Mouse (Mus musculus): ENCODE data around the gene Olfr1264. TPM values are rescaled to one million over a fixed set of nuclear protein-coding genes. Genes with fewer than 3 reads are reported as not detected.

The Olfr1264 gene
- not detected for polyA plus RNA-seq (2017; shearing (Covaris generic))

GRCm38 (mm10) chr2:90025477-90025876 lies at the start of gene Olfr1264:
TSS of gene Olfr1264 (minus strand) at chr2:90025577.

DNA sequence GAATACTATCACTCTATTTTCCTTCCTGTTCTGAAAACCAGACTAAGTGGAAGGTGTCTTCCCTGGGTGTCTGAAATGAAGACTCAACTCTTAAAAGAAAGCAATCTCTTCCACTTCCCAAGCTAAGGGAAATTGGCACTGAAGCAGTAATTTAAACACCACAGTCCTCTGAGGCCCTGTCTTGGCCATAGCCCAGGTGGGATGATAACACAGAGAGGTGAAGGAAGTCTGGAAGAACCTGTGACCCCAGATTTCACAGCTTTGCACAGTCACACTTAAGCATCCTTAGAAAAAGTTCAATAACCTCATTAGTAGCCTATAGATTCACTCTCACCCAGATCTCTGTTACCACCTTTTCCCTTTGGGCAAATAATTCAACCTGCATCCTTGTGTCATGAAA lies 38.1 kb upstream of the Olfr1264 start, which contains the start of gene Olfr140:
TSS of gene Olfr140 (minus strand) at position 101 of the 400 bp plus-strand sequence.

GRCm38 (mm10) chr2:90035037-90035436 lies 9.7 kb upstream of the Olfr1264 start, which contains the start of gene Olfr1265:
TSS of gene Olfr1265 (plus strand) at chr2:90035337.

GRCm38 (mm10) chr2:90011831-90012230 lies 13.5 kb downstream of the Olfr1264 start, which contains the start of gene Olfr1263:
TSS of gene Olfr1263 (plus strand) at chr2:90012131.

DNA sequence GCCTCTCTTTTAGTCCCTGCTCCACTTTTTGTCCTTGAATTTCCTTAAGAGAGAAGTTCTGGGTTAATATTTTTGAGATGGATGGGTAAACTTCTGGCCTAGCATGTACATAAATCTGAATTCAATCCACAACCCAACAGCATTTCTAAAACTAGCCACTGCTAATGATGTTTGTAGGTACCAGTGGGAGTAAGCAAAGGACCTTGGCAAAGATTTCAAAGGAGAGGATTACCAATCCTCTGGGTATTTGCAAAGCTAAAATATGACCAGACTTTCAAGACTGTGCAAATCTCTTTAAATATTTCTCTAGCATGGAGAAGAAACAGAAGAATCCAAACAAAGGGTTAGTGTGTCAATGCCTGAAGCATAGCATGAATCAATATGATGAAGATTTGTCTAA lies 25.5 kb downstream of the Olfr1264 start, which contains the start of gene Olfr1262:
TSS of gene Olfr1262 (plus strand) at position 301 of the 400 bp plus-strand sequence.

GRCm38 (mm10) chr2:89990921-89991320 lies 34.5 kb downstream of the Olfr1264 start, which contains the start of gene Olfr1261:
TSS of gene Olfr1261 (plus strand) at chr2:89991221.

DNA sequence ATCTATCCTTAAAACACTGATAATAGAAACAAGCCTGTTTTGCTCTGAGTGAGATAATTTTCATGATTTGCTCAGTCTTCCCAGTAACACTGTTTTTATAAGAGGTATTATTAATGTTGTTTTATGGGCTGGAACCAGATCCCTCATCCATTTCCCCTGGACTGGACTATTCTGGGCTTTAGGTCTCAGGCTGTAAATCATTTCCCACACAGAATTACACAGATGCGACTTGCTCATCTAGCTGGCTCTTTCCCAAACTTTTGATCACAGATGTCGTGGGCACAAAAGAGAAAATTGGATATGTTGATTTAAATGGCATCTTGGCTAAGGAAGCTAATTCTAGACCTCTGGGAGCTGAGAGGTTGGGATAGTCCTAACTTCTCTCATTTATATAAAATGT lies 51.2 kb downstream of the Olfr1264 start, which contains the start of gene Olfr1260:
TSS of gene Olfr1260 (plus strand) at position 157 of the 400 bp plus-strand sequence.

Other genes starting within 250 kb of the Olfr1264 start
- not detected for gene Olfr1254, start 232.0 kb downstream of the Olfr1264 start, polyA plus RNA-seq (2017; shearing (Covaris generic))
- gene Olfr1255, start 213.5 kb downstream of the Olfr1264 start, polyA plus RNA-seq (2017; shearing (Covaris generic)) = not detected
- not detected for gene Olfr1256, start 184.0 kb downstream of the Olfr1264 start, polyA plus RNA-seq (2017; shearing (Covaris generic))
- not detected for gene Olfr48, start 177.4 kb downstream of the Olfr1264 start, polyA plus RNA-seq (2017; shearing (Covaris generic))
- not detected for gene Olfr1257, start 147.1 kb downstream of the Olfr1264 start, polyA plus RNA-seq (2017; shearing (Covaris generic))
- 0.04 TPM for gene Olfr1258, start 98.3 kb downstream of the Olfr1264 start, polyA plus RNA-seq (2017; shearing (Covaris generic))
- gene Olfr1259, start 76.9 kb downstream of the Olfr1264 start, polyA plus RNA-seq (2017; shearing (Covaris generic)) = not detected
- not detected for gene Olfr1260, start 51.2 kb downstream of the Olfr1264 start, polyA plus RNA-seq (2017; shearing (Covaris generic))
- gene Olfr1261, start 34.4 kb downstream of the Olfr1264 start, polyA plus RNA-seq (2017; shearing (Covaris generic)) = not detected
- not detected for gene Olfr1262, start 25.4 kb downstream of the Olfr1264 start, polyA plus RNA-seq (2017; shearing (Covaris generic))
- not detected for gene Olfr1263, start 13.4 kb downstream of the Olfr1264 start, polyA plus RNA-seq (2017; shearing (Covaris generic))
- gene Olfr1265, start 9.8 kb upstream of the Olfr1264 start, polyA plus RNA-seq (2017; shearing (Covaris generic)) = not detected
- gene Olfr140, start 38.0 kb upstream of the Olfr1264 start, polyA plus RNA-seq (2017; shearing (Covaris generic)) = not detected
- gene Olfr1269, start 95.8 kb upstream of the Olfr1264 start, polyA plus RNA-seq (2017; shearing (Covaris generic)) = not detected
- gene Olfr32, start 116.7 kb upstream of the Olfr1264 start, polyA plus RNA-seq (2017; shearing (Covaris generic)) = not detected
- not detected for gene Olfr1270, start 127.5 kb upstream of the Olfr1264 start, polyA plus RNA-seq (2017; shearing (Covaris generic))
- not detected for gene Olfr1506, start 198.9 kb upstream of the Olfr1264 start, polyA plus RNA-seq (2017; shearing (Covaris generic))
- gene Olfr142, start 232.0 kb upstream of the Olfr1264 start, polyA plus RNA-seq (2017; shearing (Covaris generic)) = not detected
- gene Olfr1271, start 245.5 kb upstream of the Olfr1264 start, polyA plus RNA-seq (2017; shearing (Covaris generic)) = 0.05 TPM